Mouse (Mus musculus) cortical plate, adult 2 months (tissue): ENCODE results near the gene Anks1b. TPM values are rescaled to one million over a fixed set of nuclear protein-coding genes. Genes with fewer than 3 reads are reported as not detected.

Source experiments
- H3K27ac ChIP-seq: fragments of 200-500 bp; 2 replicates; pipeline ENCODE4 v1.5.1; 2012; ENCODE audit warnings: low read length, control low read depth, inconsistent platforms; ENCODE audit not compliant: insufficient read depth
- H3K4me1 ChIP-seq: fragments of 200-500 bp; 2 replicates; pipeline ENCODE4 v1.6.1; 2011; ENCODE audit warnings: low read length; ENCODE audit not compliant: control insufficient read depth, insufficient read depth
- H3K4me3 ChIP-seq: fragments of 200-500 bp; 2 replicates; pipeline ENCODE4 v1.5.1; 2011; ENCODE audit warnings: mild to moderate bottlenecking, low read length, control low read depth; ENCODE audit not compliant: insufficient read depth
- CTCF ChIP-seq: fragments of 200-500 bp; IDR thresholded peaks from 2 replicates; pipeline ENCODE4 v1.5.1; 2011; ENCODE audit warnings: mild to moderate bottlenecking, control low read depth, low read length; ENCODE audit not compliant: insufficient read depth; ENCODE audit errors: extremely low read depth
- POLR2A ChIP-seq: fragments of 200-500 bp; IDR thresholded peaks from 2 replicates; pipeline ENCODE4 v1.6.1; 2011; ENCODE audit warnings: mild to moderate bottlenecking, low read length, control low read depth; ENCODE audit not compliant: insufficient read depth; ENCODE audit errors: extremely low read depth
- polyA plus RNA-seq: library from polyadenylated mRNA; depleted of rRNA; stranded (reverse); fragments of >200 nt; gene quantifications from 2 replicates; pipeline ENCODE4 v1.2.3, GENCODE M21; 2012

Gene Anks1b
- polyA plus RNA-seq, 1 experiment: 238 TPM

- TF ChIP-seq POLR2A (no peak), CTCF (no peak)
- Histone ChIP-seq H3K27ac (no peak overlapping the region), H3K4me3 (no peak overlapping the region), H3K4me1 (peaks cover 23% of the 10 kb centered on the region)
Measured at GRCm38 (mm10) chr10:90863881-90864598, 990.7 kb downstream of the Anks1b start.

- Histone ChIP-seq H3K4me1 (peaks cover 23% of the 10 kb centered on the region), H3K27ac (no peak overlapping the region), H3K4me3 (no peak overlapping the region)
- TF ChIP-seq POLR2A (no peak), CTCF (no peak)
Measured at GRCm38 (mm10) chr10:90864599-90864889, 991.2 kb downstream of the Anks1b start.

- TF ChIP-seq CTCF (no peak), POLR2A (no peak)
- Histone ChIP-seq H3K27ac (no peak overlapping the region), H3K4me1 (peaks cover 12% of the 10 kb centered on the region), H3K4me3 (no peak overlapping the region)
Measured at GRCm38 (mm10) chr10:90873204-90873603, 999.9 kb downstream of the Anks1b start.

GRCm38 (mm10) chr10:90874166-90874565 lies 1000.9 kb downstream of the Anks1b start:
- Histone ChIP-seq H3K4me3 (no peak overlapping the region), H3K27ac (no peak overlapping the region), H3K4me1 (peaks cover 8% of the 10 kb centered on the region)
- TF ChIP-seq POLR2A (no peak), CTCF (no peak)

GRCm38 (mm10) chr10:90880854-90881560 lies 1007.7 kb downstream of the Anks1b start:
- TF ChIP-seq CTCF (no peak), POLR2A (no peak)
- no peak overlapping the region for H3K27ac ChIP-seq
- peaks cover 1% of the 10 kb centered on the region; the same call in 1 of the 2 replicates for H3K4me1 ChIP-seq

GRCm38 (mm10) chr10:90889566-90889965 lies 1016.3 kb downstream of the Anks1b start:
- no peak overlapping the region for H3K27ac ChIP-seq
- H3K4me3 ChIP-seq: no peak overlapping the region

More at GRCm38 (mm10) chr10:90880854-90881560, 1007.7 kb downstream of the Anks1b start:
- H3K4me3 ChIP-seq: no peak overlapping the region

GRCm38 (mm10) chr10:90892728-90893127 lies 1019.4 kb downstream of the Anks1b start:
- H3K27ac ChIP-seq: no peak overlapping the region
- peaks cover 7% of the 10 kb centered on the region for H3K4me1 ChIP-seq
- TF ChIP-seq CTCF: no peak
- no peak for TF ChIP-seq POLR2A
- no peak overlapping the region for H3K4me3 ChIP-seq

More at GRCm38 (mm10) chr10:90889566-90889965, 1016.3 kb downstream of the Anks1b start:
- no peak for TF ChIP-seq POLR2A
- no peak for TF ChIP-seq CTCF
- H3K4me1 ChIP-seq: peaks cover 4% of the 10 kb centered on the region

- Histone ChIP-seq H3K4me3 (no peak overlapping the region), H3K27ac (no peak overlapping the region), H3K4me1 (peaks cover 6% of the 10 kb centered on the region)
- no peak for TF ChIP-seq CTCF
- no peak for TF ChIP-seq POLR2A
Measured at GRCm38 (mm10) chr10:90897894-90898293, 1024.6 kb downstream of the Anks1b start.

- H3K27ac ChIP-seq: no peak overlapping the region
- TF ChIP-seq POLR2A: no peak
- TF ChIP-seq CTCF: no peak
- H3K4me3 ChIP-seq: no peak overlapping the region
- H3K4me1 ChIP-seq: peaks cover 13% of the 10 kb centered on the region
Measured at GRCm38 (mm10) chr10:90904185-90904584, 1030.9 kb downstream of the Anks1b start.

- H3K4me1 ChIP-seq: peaks cover 12% of the 10 kb centered on the region
- TF ChIP-seq CTCF (no peak), POLR2A (no peak)
- no peak overlapping the region for H3K4me3 ChIP-seq
- no peak overlapping the region for H3K27ac ChIP-seq
Measured at GRCm38 (mm10) chr10:90907381-90907780, 1034.1 kb downstream of the Anks1b start.
